Mouse (Mus musculus) midbrain, embryonic 14.5 days (tissue): ENCODE data around the gene Gm9999. TPM values are rescaled to one million over a fixed set of nuclear protein-coding genes. Genes with fewer than 3 reads are reported as not detected.
A peak's percentile ranks its signal among the peaks of the same experiment; 100 is the strongest.

Experiments
- ATAC-seq: fragments of 200-750 bp; cut with Nextera tagmentation; 2 replicates; pipeline ENCODE4 v1.8.0; 2017; ENCODE audit warnings: moderate number of reproducible peaks, moderate library complexity; ENCODE audit not compliant: low FRiP score, low TSS enrichment
- DNase-seq: peaks from one replicate; pipeline ENCODE4 v3.0.0-alpha.2; 2015
- H3K27ac ChIP-seq: fragments of 300-500 bp; sonication (generic); replicated peaks from 2 replicates; pipeline ENCODE4 v1.5.1; 2014; ENCODE audit warnings: mild to moderate bottlenecking, low read depth, low read length, moderate library complexity
- H3K27me3 ChIP-seq: fragments of 300-500 bp; sonication (generic); 2 replicates; pipeline ENCODE4 v1.6.1; 2014; ENCODE audit warnings: low read length, control low read depth, mixed read lengths; ENCODE audit not compliant: control insufficient read depth, insufficient read depth
- H3K36me3 ChIP-seq: fragments of 300-500 bp; sonication (generic); 2 replicates; pipeline ENCODE4 v1.6.1; 2014; ENCODE audit warnings: low read length, control low read depth; ENCODE audit not compliant: control insufficient read depth, insufficient read depth
- H3K4me1 ChIP-seq: fragments of 300-500 bp; sonication (generic); 2 replicates; pipeline ENCODE4 v1.6.1; 2014; ENCODE audit warnings: mild to moderate bottlenecking, antibody characterized with exemption, low read length, control low read depth; ENCODE audit not compliant: control insufficient read depth, insufficient read depth
- H3K4me2 ChIP-seq: fragments of 300-500 bp; sonication (generic); 2 replicates; pipeline ENCODE4 v1.6.1; 2014; ENCODE audit warnings: mild to moderate bottlenecking, low read length, moderate library complexity
- H3K4me3 ChIP-seq: fragments of 300-500 bp; sonication (generic); replicated peaks from 2 replicates; pipeline ENCODE4 v1.5.1; 2014; ENCODE audit warnings: low read depth, low read length
- H3K9ac ChIP-seq: fragments of 300-500 bp; sonication (generic); replicated peaks from 2 replicates; pipeline ENCODE4 v1.6.1; 2014; ENCODE audit warnings: mild to moderate bottlenecking, low read length, moderate library complexity
- H3K9me3 ChIP-seq: fragments of 300-500 bp; sonication (generic); 2 replicates; pipeline ENCODE4 v1.6.1; 2016; ENCODE audit warnings: low read length, control low read depth, mixed read lengths; ENCODE audit not compliant: control insufficient read depth
- WGBS: fragments of 180-500 bp; shearing (Covaris S2); extraction: QIAGEN DNeasy Blood & Tissue Kit; methylation state at CpG from one replicate; pipeline ENCODE4 v1.1.7; 2014; 5-methylcytosine and 5-hydroxymethylcytosine counted together
- polyA plus RNA-seq: library from polyadenylated mRNA; unstranded; fragments of >200 nt; fragmentation: Nextera tagmentation; extraction: Ambion mirVana; gene quantifications from 2 replicates; pipeline ENCODE4 v1.2.1, GENCODE M21; 2014

Gene Gm9999
- polyA plus RNA-seq, 1 experiment from 2014 or later = not detected

- no peak overlapping the region for H3K4me2 ChIP-seq
- no peaks in the 10 kb centered on the region for H3K9me3 ChIP-seq
- 94% methylated on average over 3 of the region's 3 CpGs for WGBS
- H3K4me3 ChIP-seq = no peak overlapping the region
- ATAC-seq (no peak), DNase-seq (no peak)
- H3K27ac ChIP-seq = no peak overlapping the region
- H3K9ac ChIP-seq = no peak overlapping the region
- no peaks in the 10 kb centered on the region for H3K27me3 ChIP-seq
- no peaks in the 10 kb centered on the region for H3K4me1 ChIP-seq
- peaks cover 76% of the 10 kb centered on the region for H3K36me3 ChIP-seq
These were observed 12.2 kb downstream of the Gm9999 start for GRCm38 (mm10) chr7:46995558-46995957.

DNA sequence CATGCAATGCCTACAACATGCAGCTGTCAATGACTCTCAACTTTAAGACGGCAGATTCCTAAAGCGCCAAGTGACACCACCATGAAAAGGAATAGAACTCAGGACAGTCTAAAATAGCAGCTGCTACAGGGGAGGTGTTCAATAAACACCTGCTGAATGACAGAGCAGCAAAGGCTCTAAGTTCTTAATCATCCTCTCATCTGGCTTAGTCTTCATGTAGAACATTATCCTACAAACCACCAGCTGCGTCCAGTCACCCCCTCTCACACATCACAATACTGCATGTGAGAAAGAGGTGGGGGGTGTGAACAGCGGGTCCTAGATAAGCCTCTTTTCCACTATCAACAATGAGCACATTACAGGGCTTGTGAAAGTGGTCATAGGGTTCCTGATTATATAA lies 13.6 kb downstream of the Gm9999 start:
- Histone ChIP-seq H3K27me3 (no peaks in the 10 kb centered on the region), H3K9me3 (no peaks in the 10 kb centered on the region), H3K4me1 (0 out of 2 replicates have a peak, but pooled peaks cover 4% of the 10 kb centered on the region), H3K9ac (no peak overlapping the region), H3K36me3 (peaks cover 63% of the 10 kb centered on the region), H3K27ac (no peak overlapping the region), H3K4me2 (no peak overlapping the region), H3K4me3 (no peak overlapping the region)
- 90% methylated on average over 4 of the region's 4 CpGs for whole genome bisulfite sequencing
- no peak for DNase-seq
- ATAC-seq = no peak

DNA sequence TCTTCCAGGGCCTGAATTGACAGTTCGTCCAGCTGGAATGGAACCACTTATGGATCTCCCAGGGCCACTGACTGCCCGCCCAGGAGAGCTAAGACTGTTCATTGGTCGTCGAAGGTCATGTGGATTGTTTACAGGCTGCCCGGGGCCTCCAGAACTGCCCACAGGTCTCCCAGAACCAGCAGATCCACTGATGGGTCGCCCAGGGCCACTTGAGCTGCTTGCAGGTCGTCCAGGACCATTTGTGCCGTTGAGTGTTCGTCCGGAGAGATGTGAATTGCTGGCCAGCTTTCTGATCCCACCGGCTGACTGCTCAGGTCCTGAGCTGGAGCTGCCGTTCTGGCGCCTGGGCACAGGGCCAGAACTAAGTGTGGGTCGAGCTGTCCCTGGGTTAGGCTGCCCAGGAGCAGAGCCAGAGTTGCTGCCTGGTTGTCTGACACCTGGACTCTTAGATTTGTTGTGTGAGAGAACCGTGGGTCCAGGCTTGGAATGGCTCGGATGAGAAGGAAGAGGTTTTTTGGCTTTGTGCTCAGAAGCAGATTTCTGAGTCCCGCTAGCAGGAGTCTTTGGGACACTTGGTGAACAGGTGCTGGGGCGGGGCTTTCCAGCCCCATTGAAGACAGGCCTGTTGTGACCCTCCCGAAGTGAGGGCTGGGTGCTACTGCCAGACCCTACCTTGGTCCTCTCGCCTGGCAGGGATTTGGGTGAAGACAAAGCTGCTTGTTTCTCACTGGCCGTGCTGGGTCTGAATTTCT lies 14.4 kb downstream of the Gm9999 start:
- ATAC-seq = no peak
- Histone ChIP-seq H3K9ac (no peak overlapping the region), H3K4me1 (peaks cover 12% of the 10 kb centered on the region), H3K27me3 (no peaks in the 10 kb centered on the region), H3K4me3 (no peak overlapping the region), H3K4me2 (no peak overlapping the region), H3K9me3 (no peaks in the 10 kb centered on the region), H3K36me3 (peaks cover 57% of the 10 kb centered on the region), H3K27ac (no peak overlapping the region)
- no peak for DNase-seq
- 94% methylated on average over 21 of the region's 21 CpGs for WGBS

DNA sequence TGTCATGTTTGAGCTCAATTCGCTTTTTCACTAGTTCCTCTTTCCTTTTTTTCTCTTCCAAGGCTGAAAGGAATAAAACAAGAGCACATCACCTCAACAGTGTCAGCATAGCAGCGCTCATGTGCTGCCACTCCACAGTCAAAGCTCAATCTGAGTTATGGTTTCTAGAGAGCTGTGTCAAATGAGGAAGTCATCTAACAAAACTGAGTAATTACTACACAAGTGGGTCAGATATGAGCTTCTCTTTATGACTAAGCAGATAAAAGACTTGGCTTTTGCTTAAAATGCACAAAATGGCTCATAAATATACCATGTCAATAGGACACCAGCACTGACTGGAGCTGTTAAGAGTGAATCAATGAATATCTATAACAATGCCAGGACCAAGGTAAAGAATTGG lies 15.6 kb downstream of the Gm9999 start:
- no peak overlapping the region for H3K4me3 ChIP-seq
- H3K27me3 ChIP-seq = no peaks in the 10 kb centered on the region
- no peak overlapping the region for H3K9ac ChIP-seq
- no peak for DNase-seq
- H3K4me1 ChIP-seq = peaks cover 14% of the 10 kb centered on the region
- no peak overlapping the region for H3K4me2 ChIP-seq
- peaks cover 46% of the 10 kb centered on the region for H3K36me3 ChIP-seq
- 90% methylated on average over 2 of the region's 2 CpGs for WGBS
- H3K9me3 ChIP-seq = no peaks in the 10 kb centered on the region
- ATAC-seq = no peak
- H3K27ac ChIP-seq = no peak overlapping the region

GRCm38 (mm10) chr7:46999983-47000643 lies 16.7 kb downstream of the Gm9999 start:
- WGBS = 82% methylated on average over 8 of the region's 8 CpGs
- Histone ChIP-seq H3K27ac (no peak overlapping the region), H3K36me3 (peaks cover 35% of the 10 kb centered on the region), H3K4me1 (peaks cover 14% of the 10 kb centered on the region), H3K27me3 (no peaks in the 10 kb centered on the region), H3K4me2 (no peak overlapping the region), H3K9ac (no peak overlapping the region), H3K4me3 (no peak overlapping the region), H3K9me3 (no peaks in the 10 kb centered on the region)
- ATAC-seq (no peak), DNase-seq (no peak)

DNA sequence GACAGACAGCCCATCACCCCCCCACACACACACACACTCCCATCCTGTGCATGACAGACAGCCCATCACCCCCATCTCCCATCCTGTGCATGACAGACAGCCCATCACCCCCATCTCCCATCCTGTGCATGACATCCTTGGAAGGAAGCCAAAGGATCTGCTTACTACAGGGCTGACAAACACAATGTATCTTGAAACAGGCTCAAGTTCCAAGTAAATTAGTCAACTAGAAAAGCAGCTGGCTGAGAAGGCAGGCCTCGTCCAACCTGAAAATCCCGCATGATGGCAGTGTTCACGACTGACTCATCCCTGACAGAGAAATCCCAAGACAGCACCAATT lies 17.2 kb downstream of the Gm9999 start:
- peaks cover 30% of the 10 kb centered on the region for H3K36me3 ChIP-seq
- 40% methylated on average over 3 of the region's 3 CpGs for whole genome bisulfite sequencing
- no peaks in the 10 kb centered on the region for H3K27me3 ChIP-seq
- H3K27ac ChIP-seq = no peak overlapping the region
- peak; percentile 37 for DNase-seq
- no peak overlapping the region for H3K9ac ChIP-seq
- peaks cover 17% of the 10 kb centered on the region for H3K4me1 ChIP-seq
- H3K4me3 ChIP-seq = no peak overlapping the region
- peak; percentile 73; the same call in 1 of the 2 replicates for ATAC-seq
- H3K9me3 ChIP-seq = no peaks in the 10 kb centered on the region
- no peak overlapping the region for H3K4me2 ChIP-seq

DNA sequence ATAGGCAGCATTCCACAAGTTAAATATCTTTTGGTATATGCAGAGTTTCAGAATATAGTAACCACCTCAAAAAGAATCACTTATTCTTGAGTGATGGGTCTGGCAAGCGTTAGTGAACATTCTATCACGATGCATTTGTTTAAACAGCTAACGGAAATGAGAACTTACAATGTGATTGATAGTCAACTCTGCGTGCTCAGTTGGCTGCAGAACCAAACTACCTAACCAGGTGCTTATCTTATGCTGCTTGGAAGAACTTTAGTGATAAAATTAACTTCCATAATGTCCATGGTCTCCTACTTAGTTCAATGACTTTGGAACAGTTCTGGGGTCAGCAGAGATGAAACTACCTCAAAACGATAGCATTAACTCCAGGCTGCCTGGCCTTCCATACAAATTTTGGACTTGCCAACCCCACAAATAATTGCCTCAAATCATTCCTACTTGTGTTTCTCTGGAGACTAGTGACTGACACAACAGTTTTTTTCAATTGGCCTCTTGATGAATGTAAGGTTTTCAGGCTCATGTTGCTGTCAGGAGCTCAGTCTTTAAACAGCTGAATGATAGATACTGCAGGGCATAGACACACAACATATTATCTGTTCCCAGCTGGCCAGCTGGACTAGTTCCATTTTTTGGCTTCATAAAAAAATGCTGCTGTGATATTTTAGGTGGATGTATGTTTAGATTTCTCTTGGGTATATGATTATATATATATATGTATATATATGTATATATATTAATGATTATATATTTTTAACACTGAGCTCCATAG lies 17.9 kb downstream of the Gm9999 start:
- Histone ChIP-seq H3K27me3 (no peaks in the 10 kb centered on the region), H3K4me1 (peaks cover 17% of the 10 kb centered on the region), H3K36me3 (peaks cover 23% of the 10 kb centered on the region), H3K9me3 (no peaks in the 10 kb centered on the region), H3K9ac (no peak overlapping the region), H3K27ac (no peak overlapping the region), H3K4me2 (no peak overlapping the region), H3K4me3 (no peak overlapping the region)
- WGBS = 87% methylated on average over 5 of the region's 5 CpGs
- DNase-seq = no peak
- ATAC-seq = no peak

DNA sequence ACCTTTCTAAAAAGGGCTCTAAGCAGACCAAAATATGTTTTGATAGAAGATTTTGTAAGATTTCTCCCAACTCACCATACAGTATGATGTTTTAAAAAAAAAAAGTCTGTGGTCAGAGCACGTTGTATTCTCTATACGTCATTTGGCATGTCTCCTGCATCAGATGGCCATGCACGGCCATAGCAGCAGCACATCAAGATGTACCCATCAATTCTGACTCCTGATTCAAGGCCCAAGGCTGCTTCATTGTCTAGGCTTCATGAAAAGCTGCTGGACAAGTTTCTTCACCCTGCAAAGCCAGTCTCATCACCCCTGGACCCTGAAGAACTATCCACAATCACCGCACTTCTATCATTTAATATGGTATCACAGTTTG lies 18.5 kb downstream of the Gm9999 start:
- H3K4me3 ChIP-seq = no peak overlapping the region
- no peak for DNase-seq
- no peak overlapping the region for H3K4me2 ChIP-seq
- no peaks in the 10 kb centered on the region for H3K27me3 ChIP-seq
- peaks cover 20% of the 10 kb centered on the region for H3K4me1 ChIP-seq
- peaks cover 23% of the 10 kb centered on the region for H3K36me3 ChIP-seq
- no peak overlapping the region for H3K9ac ChIP-seq
- 49% methylated on average over 4 of the region's 4 CpGs for WGBS
- no peak overlapping the region for H3K27ac ChIP-seq
- no peaks in the 10 kb centered on the region for H3K9me3 ChIP-seq
- ATAC-seq = no peak
